ENCODE assay signal across 30 mouse cellular contexts in the genomic region with DNA sequence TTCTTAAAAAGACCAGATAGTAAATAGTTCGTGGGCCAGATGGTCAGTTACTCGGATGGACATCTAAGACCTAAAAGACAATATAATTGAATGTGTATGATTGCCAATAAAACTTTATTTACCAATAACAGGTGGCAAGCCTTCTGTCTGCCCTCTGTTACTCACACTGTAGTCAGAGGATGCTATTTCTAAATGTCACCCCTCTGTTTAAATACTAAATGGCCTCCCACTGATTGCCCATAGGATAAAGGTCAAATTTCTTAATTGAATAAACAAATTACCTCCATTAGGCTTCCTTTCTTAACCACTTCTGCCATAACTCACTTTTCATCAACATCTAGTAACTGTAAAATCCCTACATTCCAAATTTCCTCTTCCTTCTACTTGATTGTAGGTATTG. TPM values are rescaled to one million over a fixed set of nuclear protein-coding genes. Genes with fewer than 3 reads are reported as not detected.
"Had no signal": no experiment of that assay in that cellular context is flagged by ENCODE, and none has a peak within 500 bp of the region (broad histone marks: within the 10 kb centered on the region; RNA-seq: fewer than 3 reads in every experiment).

No protein-coding gene starts in this region.

- H3K36me3 ChIP-seq: limb, embryonic 10.5 days; limb, embryonic 12.5 days; limb, embryonic 13.5 days; limb, embryonic 15.5 days; liver, embryonic 13.5 days; liver, embryonic 15.5 days; lung, embryonic 15.5 days; midbrain, embryonic 10.5 days; midbrain, embryonic 12.5 days; midbrain, embryonic 13.5 days; midbrain, embryonic 15.5 days; neural tube, embryonic 12.5 days had no signal

- H3K9me3 ChIP-seq: limb, embryonic 10.5 days; limb, embryonic 12.5 days; limb, embryonic 13.5 days; limb, embryonic 15.5 days; liver, embryonic 13.5 days; liver, embryonic 15.5 days; lung, embryonic 15.5 days; midbrain, embryonic 10.5 days; midbrain, embryonic 12.5 days; midbrain, embryonic 13.5 days; midbrain, embryonic 15.5 days; neural tube, embryonic 12.5 days had no signal

- H3K4me1 ChIP-seq: limb, embryonic 10.5 days; limb, embryonic 12.5 days; limb, embryonic 13.5 days; limb, embryonic 15.5 days; megakaryocyte, embryonic 14.5 days; midbrain, embryonic 10.5 days; midbrain, embryonic 12.5 days; midbrain, embryonic 13.5 days; midbrain, embryonic 15.5 days; neural tube, embryonic 12.5 days had no signal

- H3K9ac ChIP-seq: limb, embryonic 12.5 days; limb, embryonic 13.5 days; limb, embryonic 15.5 days; liver, embryonic 13.5 days; liver, embryonic 14.5 days; liver, embryonic 15.5 days; lung, embryonic 14.5 days; lung, embryonic 15.5 days; midbrain, embryonic 12.5 days; midbrain, embryonic 13.5 days; midbrain, embryonic 15.5 days; neural tube, embryonic 12.5 days had no signal

- DNase-seq: left cerebral cortex, postnatal 4 days; liver; liver, embryonic 13.5 days; lung, adult 18-20 months; lung, adult 2 months; lung, embryonic 14.5 days; lung, postnatal 10 days; lung, postnatal 14 days; lung, postnatal 36 days; lung, postnatal 4 days; midbrain, embryonic 14.5 days had no signal

- H3K27me3 ChIP-seq: limb, embryonic 15.5 days; liver, embryonic 13.5 days; liver, embryonic 15.5 days; midbrain, embryonic 12.5 days; midbrain, embryonic 13.5 days; midbrain, embryonic 15.5 days; neural tube, embryonic 12.5 days had no signal

- ATAC-seq: lung, postnatal 0 days; midbrain, embryonic 13.5 days; midbrain, embryonic 15.5 days; midbrain, embryonic 16.5 days had no signal

- H3K27ac ChIP-seq: left cerebral cortex, adult 2 months; limb, embryonic 10.5 days; limb, embryonic 12.5 days; limb, embryonic 13.5 days; limb, embryonic 15.5 days; liver, embryonic 13.5 days; liver, embryonic 14.5 days; liver, embryonic 15.5 days; lung, embryonic 15.5 days; macrophage; midbrain, embryonic 10.5 days; midbrain, embryonic 12.5 days; midbrain, embryonic 13.5 days; midbrain, embryonic 15.5 days; neural tube, embryonic 12.5 days had no signal

- H3K4me3 ChIP-seq: left cerebral cortex, adult 2 months; limb, embryonic 10.5 days; limb, embryonic 12.5 days; limb, embryonic 13.5 days; limb, embryonic 15.5 days; liver, embryonic 13.5 days; liver, embryonic 15.5 days; lung, embryonic 15.5 days; megakaryocyte, embryonic 14.5 days; midbrain, embryonic 10.5 days; midbrain, embryonic 12.5 days; midbrain, embryonic 13.5 days; midbrain, embryonic 15.5 days; myocyte; neural tube, embryonic 12.5 days had no signal

- H3K4me2 ChIP-seq: limb, embryonic 12.5 days; limb, embryonic 13.5 days; limb, embryonic 15.5 days; liver, embryonic 13.5 days; liver, embryonic 15.5 days; lung, embryonic 14.5 days; lung, embryonic 15.5 days; midbrain, embryonic 11.5 days; midbrain, embryonic 12.5 days; midbrain, embryonic 13.5 days; midbrain, embryonic 15.5 days; neural tube, embryonic 12.5 days had no signal

RNA-seq across cellular contexts. Expression of a gene that starts 10.3 kb away (rescaled TPM):
- polyA plus RNA-seq: macrophage had no signal
